Mouse (Mus musculus) midbrain, postnatal 0 days (tissue): ENCODE measurements around the gene Dscam. TPM values are rescaled to one million over a fixed set of nuclear protein-coding genes. Genes with fewer than 3 reads are reported as not detected.

Source experiments
- ATAC-seq: fragments of 200-750 bp; cut with Nextera tagmentation; 2 replicates; pipeline ENCODE4 v1.8.0; 2017; ENCODE audit warnings: moderate number of reproducible peaks, mild to moderate bottlenecking, moderate TSS enrichment, moderate library complexity; ENCODE audit not compliant: low FRiP score
- DNase-seq: peaks from one replicate; pipeline ENCODE4 v3.0.0-alpha.2; 2015; ENCODE audit warnings: low spot score
- H3K27ac ChIP-seq: fragments of 300-500 bp; sonication (generic); 2 replicates; pipeline ENCODE4 v1.5.1; 2014; ENCODE audit warnings: low read depth, mild to moderate bottlenecking, low read length, mixed read lengths
- H3K27me3 ChIP-seq: fragments of 300-500 bp; sonication (generic); 2 replicates; pipeline ENCODE4 v1.6.1; 2014; ENCODE audit warnings: low read length, control low read depth, mixed read lengths; ENCODE audit not compliant: insufficient read depth
- H3K36me3 ChIP-seq: fragments of 300-500 bp; sonication (generic); 2 replicates; pipeline ENCODE4 v1.6.1; 2014; ENCODE audit warnings: low read length, control low read depth, mixed read lengths; ENCODE audit not compliant: insufficient read depth
- H3K4me1 ChIP-seq: fragments of 300-500 bp; sonication (generic); 2 replicates; pipeline ENCODE4 v1.6.1; 2014; ENCODE audit warnings: mild to moderate bottlenecking, control low read depth, antibody characterized with exemption, low read length, mixed read lengths; ENCODE audit not compliant: insufficient read depth
- H3K4me2 ChIP-seq: fragments of 300-500 bp; sonication (generic); 2 replicates; pipeline ENCODE4 v1.6.1; 2014; ENCODE audit warnings: low read depth, mild to moderate bottlenecking, low read length, mixed read lengths; ENCODE audit not compliant: poor library complexity, severe bottlenecking
- H3K4me3 ChIP-seq: fragments of 300-500 bp; sonication (generic); 2 replicates; pipeline ENCODE4 v1.5.1; 2014; ENCODE audit warnings: low read depth, mild to moderate bottlenecking, low read length, moderate library complexity
- H3K9ac ChIP-seq: fragments of 300-500 bp; sonication (generic); replicated peaks from 2 replicates; pipeline ENCODE4 v1.6.1; 2014; ENCODE audit warnings: mild to moderate bottlenecking, low read length, moderate library complexity, mixed read lengths; ENCODE audit not compliant: poor library complexity, severe bottlenecking
- H3K9me3 ChIP-seq: fragments of 300-500 bp; sonication (generic); 2 replicates; pipeline ENCODE4 v1.6.1; 2016; ENCODE audit warnings: low read length, control low read depth
- CTCF ChIP-seq: IDR thresholded peaks from 2 replicates; pipeline ENCODE4 v1.5.1; 2016; ENCODE audit warnings: antibody characterized with exemption, mild to moderate bottlenecking
- WGBS: fragments of 180-500 bp; shearing (Covaris S2); extraction: QIAGEN DNeasy Blood & Tissue Kit; methylation state at CpG from one replicate; pipeline ENCODE4 v1.1.7; 2014; 5-methylcytosine and 5-hydroxymethylcytosine counted together
- polyA plus RNA-seq: library from polyadenylated mRNA; unstranded; fragments of >200 nt; fragmentation: Nextera tagmentation; extraction: Ambion mirVana; gene quantifications from 2 replicates; pipeline ENCODE4 v1.2.1, GENCODE M21; 2015
- total RNA-seq: library from RNA; depleted of rRNA; stranded (reverse); fragments of >200 nt; gene quantifications from 2 replicates; pipeline ENCODE4 v1.2.3, GENCODE M21; 2014

Gene Dscam
- total and polyA plus RNA-seq, 2 experiments from 2014 or later: 15.1 to 64.6 TPM

DNA sequence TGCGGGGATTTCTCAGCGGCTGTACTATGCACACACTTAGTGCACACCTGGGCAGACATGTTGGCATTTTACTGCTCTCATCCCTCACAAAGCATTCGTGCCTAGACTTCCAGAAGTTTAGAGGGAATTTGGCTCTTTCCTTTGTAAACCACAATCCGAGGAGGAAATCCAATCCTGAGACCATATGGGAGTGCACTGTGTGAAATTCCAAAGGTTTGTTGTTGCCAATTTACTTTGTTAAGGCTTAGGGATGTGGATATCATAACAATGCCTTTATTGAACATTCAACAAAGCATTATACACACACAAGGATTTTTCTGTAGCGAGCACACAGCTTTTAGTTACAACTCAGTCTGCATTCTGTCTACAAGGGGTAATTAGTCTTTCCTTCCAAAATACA, 511.3 kb downstream of the Dscam start:
- no peaks in the 10 kb centered on the region for H3K27me3 ChIP-seq
- no peak for ATAC-seq
- no peak overlapping the region for H3K9ac ChIP-seq
- 47% methylated on average over 5 of the region's 5 CpGs for WGBS
- H3K36me3 ChIP-seq: 0 out of 2 replicates have a peak, but pooled peaks cover 8% of the 10 kb centered on the region
- no peak overlapping the region for H3K4me2 ChIP-seq
- H3K4me1 ChIP-seq: no peaks in the 10 kb centered on the region
- H3K4me3 ChIP-seq: no peak overlapping the region
- no peak for TF ChIP-seq CTCF
- 0 out of 2 replicates have a peak overlapping the region, but pooled peaks have one; percentile 8 for H3K27ac ChIP-seq
- no peaks in the 10 kb centered on the region for H3K9me3 ChIP-seq
- no peak for DNase-seq

GRCm38 (mm10) chr16:96655548-96655947, 515.0 kb downstream of the Dscam start:
- no peak overlapping the region for H3K4me2 ChIP-seq

DNA sequence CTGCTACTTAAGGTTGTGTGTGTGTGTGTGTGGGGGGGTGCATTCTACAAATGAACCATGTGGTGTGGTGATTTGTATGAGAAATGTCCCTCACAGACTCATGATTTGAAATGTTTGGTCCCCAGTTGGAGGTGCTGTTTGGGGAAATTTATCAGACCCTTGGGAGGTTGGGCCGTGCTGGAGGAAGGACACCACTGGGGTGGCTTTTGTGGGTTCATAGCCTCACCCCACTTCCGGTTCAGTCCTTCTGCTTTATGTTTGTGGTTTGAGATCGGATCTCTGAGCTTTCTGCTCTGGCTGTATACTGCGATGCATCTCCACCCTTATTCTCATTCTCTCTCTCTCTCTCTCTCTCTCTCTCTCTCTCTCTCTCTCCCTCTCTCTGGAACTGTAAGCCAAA, 516.5 kb downstream of the Dscam start:
- Histone ChIP-seq H3K9ac (no peak overlapping the region), H3K4me2 (no peak overlapping the region), H3K36me3 (peaks cover 23% of the 10 kb centered on the region), H3K27ac (no peak overlapping the region), H3K9me3 (no peaks in the 10 kb centered on the region), H3K4me1 (no peaks in the 10 kb centered on the region), H3K4me3 (no peak overlapping the region), H3K27me3 (no peaks in the 10 kb centered on the region)
- WGBS: 95% methylated on average over 4 of the region's 4 CpGs
- ATAC-seq (no peak), DNase-seq (no peak)
- no peak for TF ChIP-seq CTCF

More at GRCm38 (mm10) chr16:96655548-96655947, 515.0 kb downstream of the Dscam start:
- no peak overlapping the region for H3K27ac ChIP-seq
- H3K36me3 ChIP-seq: peaks cover 20% of the 10 kb centered on the region
- DNase-seq: no peak
- H3K9me3 ChIP-seq: no peaks in the 10 kb centered on the region
- no peak for TF ChIP-seq CTCF
- H3K4me1 ChIP-seq: no peaks in the 10 kb centered on the region
- 90% methylated on average over 4 of the region's 4 CpGs for WGBS
- no peak for ATAC-seq
- no peak overlapping the region for H3K4me3 ChIP-seq
- H3K27me3 ChIP-seq: no peaks in the 10 kb centered on the region
- H3K9ac ChIP-seq: no peak overlapping the region

DNA sequence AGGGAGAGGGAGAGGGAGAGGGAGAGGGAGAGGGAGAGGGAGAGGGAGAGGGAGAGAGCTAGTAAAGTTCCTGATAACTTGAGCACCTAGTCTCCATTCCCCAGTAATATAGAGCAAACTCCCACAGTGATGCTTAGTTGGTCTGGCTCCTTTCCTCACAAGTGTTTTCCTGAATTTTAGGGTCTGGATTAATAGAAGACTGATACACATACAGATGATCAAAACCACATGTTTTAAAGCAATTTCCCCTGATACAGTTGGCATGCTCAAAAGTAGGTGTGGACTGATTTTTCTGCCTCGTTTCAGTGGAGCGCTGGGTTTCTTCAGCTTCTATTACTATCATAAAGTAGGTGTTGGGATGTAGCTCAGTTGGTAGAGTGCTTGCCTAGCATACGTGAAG, 519.1 kb downstream of the Dscam start:
- 94% methylated on average over 3 of the region's 3 CpGs for WGBS
- ATAC-seq (no peak), DNase-seq (no peak)
- no peak overlapping the region for H3K4me3 ChIP-seq
- H3K36me3 ChIP-seq: peaks cover 34% of the 10 kb centered on the region
- no peak overlapping the region for H3K9ac ChIP-seq
- no peaks in the 10 kb centered on the region for H3K9me3 ChIP-seq
- no peak overlapping the region for H3K27ac ChIP-seq
- H3K4me2 ChIP-seq: no peak overlapping the region
- no peaks in the 10 kb centered on the region for H3K4me1 ChIP-seq
- no peaks in the 10 kb centered on the region for H3K27me3 ChIP-seq
- no peak for TF ChIP-seq CTCF

- no peak overlapping the region for H3K4me2 ChIP-seq
- ATAC-seq: 0 out of 2 replicates have a peak, but pooled peaks have one; percentile 27
- 62% methylated on average over 3 of the region's 3 CpGs for WGBS
- no peak overlapping the region for H3K4me3 ChIP-seq
- H3K27ac ChIP-seq: no peak overlapping the region
- H3K9ac ChIP-seq: no peak overlapping the region
- H3K27me3 ChIP-seq: no peaks in the 10 kb centered on the region
- H3K9me3 ChIP-seq: no peaks in the 10 kb centered on the region
- TF ChIP-seq CTCF: no peak
- peaks cover 29% of the 10 kb centered on the region for H3K36me3 ChIP-seq
- DNase-seq: no peak
- H3K4me1 ChIP-seq: 0 out of 2 replicates have a peak, but pooled peaks cover 2% of the 10 kb centered on the region
These were observed 530.5 kb downstream of the Dscam start for GRCm38 (mm10) chr16:96640101-96640500.

DNA sequence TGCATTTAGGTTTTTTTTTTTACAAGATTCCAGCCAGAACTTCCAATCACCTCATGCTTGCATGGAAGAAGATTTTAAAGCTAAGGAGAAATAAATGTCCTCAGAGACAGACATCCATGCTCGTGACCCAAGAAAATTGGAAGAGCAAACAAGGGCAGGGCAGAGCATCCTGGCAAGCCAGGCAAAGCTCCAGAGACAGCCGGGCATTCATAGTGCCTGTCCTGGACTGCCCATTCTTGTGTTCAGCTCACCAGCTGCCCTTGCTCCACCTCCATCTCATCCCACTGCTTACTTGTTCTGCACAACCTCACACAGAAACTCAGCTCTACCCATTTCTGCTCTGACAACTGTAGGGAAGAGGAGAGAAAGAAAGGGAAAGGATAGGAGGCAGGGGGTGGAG, 534.6 kb downstream of the Dscam start:
- DNase-seq (no peak), ATAC-seq (no peak)
- H3K4me3 ChIP-seq: no peak overlapping the region
- no peak for TF ChIP-seq CTCF
- 58% methylated on average over 2 of the region's 2 CpGs for WGBS
- no peak overlapping the region for H3K9ac ChIP-seq
- no peaks in the 10 kb centered on the region for H3K27me3 ChIP-seq
- no peaks in the 10 kb centered on the region for H3K9me3 ChIP-seq
- no peak overlapping the region for H3K4me2 ChIP-seq
- peaks cover 14% of the 10 kb centered on the region for H3K36me3 ChIP-seq
- no peak overlapping the region for H3K27ac ChIP-seq
- H3K4me1 ChIP-seq: 0 out of 2 replicates have a peak, but pooled peaks cover 2% of the 10 kb centered on the region
